Mouse (Mus musculus): ENCODE measurements around the gene Exoc4.

Gene Exoc4

DNA sequence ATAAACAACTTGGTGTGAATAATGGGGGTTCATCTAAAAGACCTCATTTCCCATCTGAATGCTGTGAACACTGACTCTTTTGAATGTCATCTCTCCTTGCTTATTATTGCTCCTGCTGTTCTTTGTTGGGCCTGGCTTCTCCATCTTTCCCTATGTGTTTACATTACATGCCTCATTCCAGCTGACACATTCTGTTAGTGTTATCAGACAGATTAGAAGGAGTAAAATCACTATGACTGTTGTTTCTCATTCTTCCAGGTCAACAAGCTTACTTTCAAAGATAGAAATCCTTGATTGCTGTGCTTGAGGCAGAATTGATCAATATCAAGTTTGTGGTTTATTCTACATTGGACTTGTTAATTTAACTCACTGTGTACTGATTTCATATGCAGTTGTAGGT lies 377.0 kb downstream of the Exoc4 start:
- no peak for DNase-seq (ENCODE audit: low read depth, low spot score)

DNA sequence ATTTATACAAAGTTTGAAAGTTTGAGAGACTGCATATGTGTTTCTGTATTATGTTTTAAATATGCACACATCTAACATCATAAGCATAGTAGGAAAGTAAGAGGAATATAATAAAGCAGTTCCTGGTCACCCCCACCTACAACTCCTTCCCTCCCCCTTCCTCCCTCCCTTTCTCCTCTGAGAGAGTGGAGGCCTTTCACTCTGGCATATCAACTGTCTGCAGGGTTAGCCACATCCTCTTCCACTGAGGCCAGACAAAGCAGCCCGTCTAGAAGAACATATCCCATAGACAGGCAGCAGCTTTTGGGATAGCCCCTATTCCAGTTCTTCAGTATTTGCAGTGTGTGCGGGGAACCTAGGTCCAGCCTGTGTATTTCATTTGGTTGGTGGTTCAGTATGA lies 382.2 kb downstream of the Exoc4 start:
- no peak for DNase-seq (ENCODE audit: low read depth, low spot score)

DNA sequence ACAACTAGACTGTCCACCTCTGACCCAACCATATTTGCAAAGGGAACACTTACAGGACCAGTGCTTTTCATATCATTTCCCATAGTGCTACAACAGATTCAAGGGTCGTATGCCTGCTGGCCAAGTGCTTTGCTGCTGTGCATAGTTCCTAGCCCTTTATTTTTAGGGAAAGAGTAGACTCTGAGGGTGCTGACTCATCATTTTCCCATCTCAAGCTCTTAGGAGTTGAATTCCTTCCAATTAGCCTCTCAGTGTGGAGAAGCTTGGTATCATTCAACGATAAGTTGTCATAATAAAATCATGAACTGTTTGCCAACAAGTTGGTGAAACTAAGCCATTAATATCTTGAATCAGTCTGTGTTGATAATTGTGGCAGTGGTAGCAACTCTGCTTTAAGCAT lies 388.3 kb downstream of the Exoc4 start:
- no peak for DNase-seq (ENCODE audit: low read depth, low spot score)

DNA sequence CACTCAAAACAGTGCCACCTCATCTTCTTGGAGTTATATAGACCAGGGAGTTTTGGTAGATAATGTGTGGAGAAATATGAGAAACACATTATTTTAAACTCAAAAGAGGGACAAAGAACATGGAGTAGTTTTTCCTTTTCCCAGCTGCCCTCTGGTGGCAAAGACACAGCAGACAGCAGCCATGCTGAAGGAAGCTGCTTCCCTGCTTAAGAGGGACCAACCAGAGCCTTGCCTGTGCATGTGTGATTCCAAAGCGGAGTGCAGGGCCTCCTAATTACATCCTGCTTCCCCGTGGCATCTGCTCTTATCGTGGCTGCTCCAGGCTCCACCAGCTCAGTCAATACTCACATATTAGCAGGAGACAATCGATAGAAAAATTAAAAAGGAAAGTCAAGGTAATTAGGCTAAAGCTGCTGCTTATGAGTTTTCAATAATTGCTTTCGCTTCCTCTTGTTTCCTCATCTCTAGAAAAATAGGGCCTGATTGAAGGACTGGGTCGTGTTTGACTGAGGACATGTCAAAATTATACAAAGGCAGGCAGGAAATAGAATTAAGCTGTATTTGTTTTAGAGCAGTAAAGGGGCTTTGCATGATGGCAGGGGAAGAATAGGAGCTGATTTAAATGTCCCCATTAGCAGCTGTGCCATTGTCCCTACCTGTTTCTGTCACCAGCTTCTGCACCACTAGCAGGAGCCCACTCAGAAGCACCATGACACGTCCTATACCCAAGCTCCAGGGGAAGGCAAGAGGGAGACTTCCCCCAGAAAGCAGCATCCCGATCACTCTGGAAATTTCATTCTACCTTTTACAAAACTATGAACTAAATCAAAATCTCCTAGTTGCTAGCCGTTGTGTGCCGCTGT lies 433.1 kb downstream of the Exoc4 start:
- DNase-seq (ENCODE audit: low read depth, low spot score), result peak; percentile 38

DNA sequence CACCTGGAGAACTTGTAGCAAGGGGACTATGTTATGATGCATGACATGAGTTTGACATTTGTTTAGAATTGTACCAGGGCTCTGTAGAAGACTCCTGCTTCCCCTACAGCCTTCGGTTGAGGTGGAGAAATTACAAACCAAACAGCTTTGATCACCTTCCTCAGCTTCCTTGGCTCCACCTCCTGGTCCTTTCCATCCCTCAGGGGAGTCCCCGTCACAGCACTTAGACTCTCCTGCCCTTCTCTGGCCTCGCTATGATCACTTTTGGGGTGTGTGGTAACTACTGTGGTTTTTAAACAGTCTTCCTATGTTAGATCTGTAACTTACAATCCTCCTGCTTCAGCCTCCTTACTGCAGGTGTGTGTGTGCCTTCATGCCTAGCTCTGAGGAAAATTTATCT lies 434.6 kb downstream of the Exoc4 start:
- DNase-seq (ENCODE audit: low read depth, low spot score), result no peak

DNA sequence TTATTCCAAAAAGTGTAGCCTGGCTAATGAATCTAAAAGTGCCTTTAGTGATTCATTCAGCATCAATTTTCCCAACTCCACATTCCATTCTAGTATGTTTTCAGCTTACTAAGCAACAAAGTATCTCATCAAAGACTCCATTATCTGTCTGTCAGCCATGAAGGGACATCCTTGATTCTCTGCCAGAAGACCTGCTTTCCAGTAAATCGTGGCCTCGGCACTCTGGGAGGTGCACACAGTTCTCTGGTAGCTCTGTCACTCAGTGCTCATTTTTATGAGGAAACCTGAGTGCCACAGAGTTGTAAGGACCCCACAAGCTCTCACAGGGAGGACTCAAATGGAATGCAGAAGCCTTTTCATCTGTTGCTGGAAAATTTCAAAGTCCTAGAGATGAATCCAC lies 436.4 kb downstream of the Exoc4 start:
- no peak for DNase-seq (ENCODE audit: low read depth, low spot score)

DNA sequence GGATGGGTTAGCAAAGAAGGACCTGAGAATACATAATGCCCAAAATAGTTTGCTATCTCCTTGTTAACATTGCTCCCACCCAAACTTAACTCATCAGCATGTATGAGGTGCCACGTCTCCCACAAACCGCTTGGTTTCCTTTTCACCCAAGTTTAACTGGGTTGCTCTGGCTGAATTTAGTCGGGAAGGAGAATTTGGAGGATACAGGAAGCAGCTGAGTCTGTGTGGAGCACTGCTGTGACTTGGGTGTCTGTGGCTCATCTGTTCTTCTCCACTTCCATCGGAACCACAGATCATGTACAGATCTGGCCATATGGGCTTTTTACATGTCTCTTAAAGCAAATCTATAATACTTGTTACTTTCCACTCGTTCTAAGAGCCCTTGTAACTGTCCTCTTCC lies 441.7 kb downstream of the Exoc4 start:
- DNase-seq (ENCODE audit: low read depth, low spot score), result peak; percentile 60

DNA sequence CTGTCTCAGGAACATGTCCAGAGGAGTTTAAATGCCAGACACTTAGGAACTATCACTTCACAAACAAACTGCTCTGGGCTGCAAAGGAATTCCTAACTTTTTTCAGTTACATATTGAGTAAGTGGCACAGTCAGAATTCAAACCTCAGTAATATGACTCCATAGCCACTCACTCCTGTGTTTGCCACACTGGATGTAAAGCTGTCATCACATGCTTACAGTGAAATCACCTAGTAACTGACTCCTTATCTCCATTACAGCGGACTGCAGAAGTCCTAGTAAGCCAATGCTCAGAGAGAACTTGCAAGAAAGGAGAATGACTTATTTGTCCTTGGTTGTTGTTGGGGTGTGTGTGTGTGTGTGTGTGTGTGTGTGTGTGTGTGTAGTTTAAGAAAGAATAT lies 448.1 kb downstream of the Exoc4 start:
- DNase-seq (ENCODE audit: low read depth, low spot score), result no peak

DNA sequence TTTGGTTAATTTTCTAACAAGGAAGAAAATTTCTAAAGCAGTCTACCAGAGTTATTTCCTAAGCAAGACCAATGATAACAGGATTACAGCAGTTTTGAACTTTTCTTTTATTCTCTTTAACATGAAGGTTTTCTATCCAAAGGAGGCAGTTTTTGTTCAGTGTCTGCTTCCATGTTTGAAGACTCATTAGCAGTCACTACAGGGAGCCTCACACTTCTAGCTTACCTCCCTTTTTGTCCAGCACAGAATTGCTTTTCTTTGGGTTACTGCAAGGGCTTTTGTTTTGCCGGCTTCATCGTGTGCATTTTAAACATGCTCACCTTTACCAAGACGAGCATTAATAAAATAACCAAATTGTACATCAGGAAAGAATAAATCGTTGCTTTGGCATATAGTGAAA lies 460.0 kb downstream of the Exoc4 start:
- DNase-seq (ENCODE audit: low read depth, low spot score), result no peak

DNA sequence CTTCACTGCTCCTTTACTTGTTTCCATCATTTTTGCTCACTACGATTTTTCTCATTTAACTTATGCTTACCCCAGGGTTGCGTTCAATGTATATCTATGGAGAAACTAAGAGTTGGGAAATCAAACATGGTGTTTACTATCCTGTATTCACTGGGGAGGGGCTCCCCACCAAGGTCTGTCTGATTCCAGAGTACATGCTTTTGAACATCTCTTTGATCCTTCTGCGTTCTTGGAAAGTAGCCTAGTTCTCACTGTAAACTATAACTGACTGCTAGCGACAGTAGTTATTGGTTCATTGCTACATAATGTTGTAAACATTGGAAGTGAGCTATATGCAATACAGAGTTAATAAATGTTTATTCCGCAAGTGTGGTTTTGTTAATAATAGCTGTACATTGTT lies 460.5 kb downstream of the Exoc4 start:
- no peak for DNase-seq (ENCODE audit: low read depth, low spot score)

DNA sequence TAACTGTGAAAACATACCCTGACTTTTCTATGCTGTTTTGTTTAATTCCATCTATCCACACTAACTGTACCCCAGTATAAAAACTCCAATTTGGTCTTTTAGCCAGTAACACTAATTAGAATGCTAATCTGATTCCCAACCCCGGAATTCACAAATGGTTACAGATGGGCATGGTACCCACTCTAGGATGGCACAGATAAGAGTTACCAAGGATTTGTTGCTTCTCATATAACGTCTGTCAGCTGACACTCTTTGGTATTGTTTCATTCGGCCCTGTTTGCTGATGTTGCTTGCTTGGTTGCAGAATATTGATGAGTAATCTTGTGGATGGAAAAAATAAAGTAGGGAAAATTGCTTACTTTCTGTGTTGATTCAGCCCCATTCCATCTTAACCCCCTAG lies 462.9 kb downstream of the Exoc4 start:
- DNase-seq (ENCODE audit: low read depth, low spot score), result no peak

DNA sequence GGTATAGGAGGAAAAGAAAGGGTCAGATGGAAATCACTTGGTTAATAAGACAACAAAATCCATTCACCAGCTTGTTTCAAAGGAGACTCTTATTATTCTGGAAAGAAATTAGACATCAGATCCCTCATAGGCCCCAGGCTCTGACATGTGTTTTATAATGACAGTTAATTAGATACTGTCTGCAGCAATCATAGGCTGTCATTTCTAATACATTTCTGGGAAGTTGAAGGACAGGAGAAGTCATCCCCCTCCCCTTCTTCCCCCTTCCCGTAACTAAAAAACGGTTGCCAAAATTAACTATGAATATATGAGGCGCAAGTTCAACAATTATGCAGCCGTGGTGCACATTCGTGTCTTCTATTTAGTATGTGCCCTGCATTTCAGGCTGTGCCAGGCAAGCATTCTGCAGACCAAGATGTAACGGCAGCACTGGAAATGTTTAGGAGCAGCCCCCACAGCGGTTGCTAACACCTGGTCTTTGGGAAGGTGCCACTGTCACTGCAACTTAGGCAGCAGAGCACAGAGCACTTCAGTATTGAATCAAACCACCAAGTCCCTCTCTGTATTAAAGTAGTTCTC lies 463.7 kb downstream of the Exoc4 start:
- DNase-seq (ENCODE audit: low read depth, low spot score), result no peak

DNA sequence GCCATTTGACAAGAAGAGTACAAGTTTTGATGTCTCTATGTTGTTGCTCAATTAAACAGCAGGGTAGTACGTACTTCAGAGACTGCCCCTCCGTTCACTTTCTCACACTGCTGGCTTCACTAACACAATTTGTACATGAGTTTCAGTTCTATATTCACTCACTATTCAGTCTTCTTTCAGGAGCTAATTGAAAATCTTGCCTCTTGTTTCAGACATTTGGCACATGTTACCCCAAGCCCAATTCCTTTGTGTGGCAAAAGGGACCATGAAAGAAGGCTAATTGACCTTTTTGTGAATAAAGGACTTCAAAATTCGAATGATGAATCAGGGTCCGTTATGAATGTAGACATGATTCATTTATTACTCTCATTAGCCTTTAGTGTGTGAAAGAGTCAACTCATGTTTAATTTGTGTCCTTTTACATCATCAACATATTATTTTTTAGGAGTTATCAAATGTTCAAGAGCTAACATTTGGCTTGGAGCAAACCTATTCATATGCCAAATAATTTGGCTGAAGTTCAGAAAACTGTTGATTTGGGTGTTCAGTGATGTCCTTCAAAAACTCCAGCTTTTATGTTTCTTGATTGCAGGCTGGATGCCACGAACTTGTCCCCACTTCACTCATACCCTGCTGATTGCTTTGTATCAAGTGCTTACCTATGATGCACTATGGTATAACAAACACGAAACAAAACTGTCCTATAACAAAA lies 467.5 kb downstream of the Exoc4 start:
- DNase-seq (ENCODE audit: low read depth, low spot score), result no peak

DNA sequence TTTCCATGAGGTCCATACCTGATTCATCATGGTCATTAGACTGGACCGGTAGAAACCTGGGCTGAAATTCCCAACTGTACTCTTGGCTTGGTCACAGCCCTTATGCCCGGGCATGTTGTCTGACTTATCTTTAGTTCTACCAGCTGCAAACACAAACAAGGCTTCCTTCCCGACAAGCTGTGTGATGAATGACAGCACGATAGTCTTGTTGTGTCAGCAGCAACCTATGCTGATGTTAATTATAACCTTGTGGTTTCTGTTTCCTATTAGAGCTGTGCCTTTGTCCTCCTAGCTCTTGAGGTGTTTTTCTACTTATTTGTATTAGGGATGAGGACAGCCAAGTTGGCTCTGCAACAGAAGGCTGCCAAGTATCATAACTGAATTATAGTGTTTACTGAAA lies 472.3 kb downstream of the Exoc4 start:
- no peak for DNase-seq (ENCODE audit: low read depth, low spot score)

DNA sequence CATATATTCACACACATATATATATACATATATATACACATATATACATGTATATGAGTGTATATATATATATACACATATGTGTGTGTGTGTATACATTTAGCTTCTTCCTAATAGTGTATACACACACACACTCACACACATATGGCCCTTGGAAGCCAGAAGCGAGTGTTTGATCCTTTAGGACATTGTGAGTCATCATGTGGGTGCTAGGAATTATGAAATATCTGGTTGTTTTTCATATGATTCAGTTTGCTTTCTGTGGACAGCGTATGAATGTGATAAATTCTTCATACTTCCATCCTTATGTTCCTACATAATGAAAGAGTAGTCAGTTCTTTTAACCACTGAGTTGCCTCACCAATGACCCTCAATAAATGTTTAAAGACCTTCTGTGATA lies 473.9 kb downstream of the Exoc4 start:
- no peak for DNase-seq (ENCODE audit: low read depth, low spot score)

DNA sequence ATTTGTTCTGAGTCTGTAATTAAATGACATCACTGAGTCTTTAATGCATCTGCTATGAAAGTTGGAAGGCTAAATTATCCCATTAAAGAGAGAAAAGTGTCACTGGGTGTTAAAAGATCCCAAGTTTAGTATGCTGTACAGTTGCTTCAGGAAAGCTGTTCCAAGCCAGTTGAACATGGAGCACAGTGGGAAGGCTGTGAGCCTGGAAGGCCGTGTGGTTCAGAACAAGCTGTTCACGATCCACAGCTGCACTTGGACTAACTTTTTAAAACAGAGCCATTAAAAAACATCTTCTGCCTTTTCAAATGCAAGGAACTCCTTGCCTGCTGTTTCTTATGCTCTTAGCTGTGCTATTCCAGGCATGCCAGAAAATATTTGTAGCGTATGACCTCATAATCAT lies 475.7 kb downstream of the Exoc4 start:
- peak; percentile 36 for DNase-seq (ENCODE audit: low read depth, low spot score)

DNA sequence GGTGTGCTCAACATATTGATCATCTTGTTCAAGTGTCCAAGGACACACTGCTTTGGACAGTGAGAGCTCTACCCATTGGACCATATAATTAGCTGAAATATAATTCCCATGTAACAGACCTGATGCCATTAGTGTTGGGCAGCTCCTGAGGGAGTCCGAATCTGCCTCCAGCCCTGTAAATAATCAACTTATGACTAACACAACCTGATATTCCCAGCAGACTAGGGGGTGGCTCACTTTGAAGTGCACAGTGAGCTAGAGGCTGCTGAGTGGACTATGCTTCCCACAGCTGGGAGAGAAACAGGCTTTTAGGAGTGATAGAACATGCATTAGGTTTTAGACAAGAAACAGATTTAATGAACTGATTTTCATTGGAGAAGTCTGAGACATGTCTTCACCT lies 478.4 kb downstream of the Exoc4 start:
- no peak for DNase-seq (ENCODE audit: low read depth, low spot score)

DNA sequence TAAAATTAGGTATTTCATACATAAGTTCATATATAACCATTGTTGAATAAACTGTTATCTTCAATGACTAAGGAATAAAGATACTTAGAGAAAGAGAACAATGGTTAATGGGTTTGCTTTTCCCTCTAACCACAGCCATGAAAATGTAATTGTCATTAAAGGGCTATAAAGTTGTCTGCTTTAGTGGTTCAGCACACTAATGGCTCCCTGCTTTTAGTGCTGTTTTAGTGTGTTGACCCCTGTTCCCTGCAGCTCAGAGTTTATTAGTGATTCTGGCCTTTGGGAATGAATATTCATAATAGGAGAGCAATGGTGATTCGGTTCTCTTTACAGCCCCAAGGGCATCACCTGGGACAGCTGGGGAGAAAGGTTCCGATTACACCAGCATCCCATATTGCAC lies 483.3 kb downstream of the Exoc4 start:
- DNase-seq (ENCODE audit: low read depth, low spot score), result no peak

DNA sequence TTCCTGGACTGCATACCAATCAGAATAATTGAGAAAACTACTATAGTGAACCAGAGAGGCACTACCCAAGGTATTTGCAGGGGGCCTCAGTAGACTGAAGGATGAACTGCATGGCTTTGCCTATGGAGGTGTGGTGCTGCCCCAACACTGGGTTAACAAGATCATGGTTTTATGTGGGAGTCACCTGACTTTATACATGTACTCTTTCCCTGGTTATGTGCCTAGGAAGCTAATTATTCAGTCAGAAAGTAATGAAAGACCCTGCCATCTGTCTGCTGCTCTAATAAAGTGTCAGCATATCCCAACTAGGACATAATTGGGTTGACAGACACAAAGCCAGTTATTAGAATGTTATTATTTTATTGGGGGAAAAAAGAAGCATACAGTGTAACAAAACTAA lies 484.7 kb downstream of the Exoc4 start:
- no peak for DNase-seq (ENCODE audit: low read depth, low spot score)

DNA sequence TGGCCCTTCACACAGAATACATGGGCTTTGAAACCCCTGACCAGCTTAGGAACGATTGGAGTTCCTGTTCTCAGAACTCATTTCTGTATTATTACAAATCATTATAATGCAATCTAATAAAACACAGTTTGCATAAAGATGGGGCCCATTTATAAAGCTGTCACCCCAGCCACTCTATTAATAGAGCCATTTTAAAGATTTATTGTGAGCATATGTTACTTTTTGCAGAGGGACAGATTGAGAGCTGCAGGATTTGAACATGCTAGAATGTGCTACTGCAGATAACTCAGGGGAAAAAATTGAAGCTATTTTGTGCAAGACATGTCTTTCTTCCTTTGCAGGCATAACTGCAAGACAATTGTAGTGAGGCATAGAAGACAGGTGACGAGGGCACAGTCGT lies 485.1 kb downstream of the Exoc4 start:
- no peak for DNase-seq (ENCODE audit: low read depth, low spot score)

DNA sequence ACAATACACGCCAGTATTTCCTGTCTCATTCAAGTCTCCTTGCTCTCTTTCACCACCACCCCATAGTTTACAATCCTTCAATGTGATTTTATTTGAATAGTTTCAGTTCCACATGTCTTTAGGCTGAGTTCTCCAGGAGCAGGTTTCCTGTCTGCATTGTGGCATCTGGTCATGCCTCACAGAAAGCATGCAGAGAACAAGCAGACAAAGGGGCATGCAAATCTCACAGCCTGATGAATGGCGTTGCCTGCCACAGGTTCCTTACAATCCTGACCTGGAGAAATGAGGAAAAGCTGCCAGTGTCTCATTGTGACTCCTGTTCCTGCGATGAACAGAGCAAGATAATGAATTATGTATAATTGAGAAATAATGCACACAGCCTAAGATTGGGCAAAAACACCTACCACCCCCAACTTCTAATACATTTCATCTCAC lies 490.0 kb downstream of the Exoc4 start:
- no peak for DNase-seq (ENCODE audit: low read depth, low spot score)

DNA sequence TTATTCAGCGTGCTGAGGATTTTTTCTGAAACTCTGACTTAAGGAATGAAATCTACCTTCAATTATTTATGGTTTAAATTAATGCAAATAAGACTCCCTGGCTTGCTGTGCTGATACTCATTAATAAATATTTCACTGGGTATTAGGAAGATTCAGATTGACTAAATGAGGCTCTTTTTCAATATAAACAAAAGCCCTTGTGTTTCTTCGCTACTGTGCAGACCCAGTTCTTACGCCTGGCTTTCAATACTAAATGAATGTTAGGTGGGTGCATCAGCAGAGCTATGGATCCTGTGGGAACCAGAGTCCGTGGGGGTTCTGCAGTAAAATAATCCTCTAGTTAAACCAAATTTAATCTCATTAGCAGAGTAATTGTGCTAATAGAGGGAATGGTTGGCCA lies 490.4 kb downstream of the Exoc4 start:
- DNase-seq (ENCODE audit: low read depth, low spot score), result no peak

DNA sequence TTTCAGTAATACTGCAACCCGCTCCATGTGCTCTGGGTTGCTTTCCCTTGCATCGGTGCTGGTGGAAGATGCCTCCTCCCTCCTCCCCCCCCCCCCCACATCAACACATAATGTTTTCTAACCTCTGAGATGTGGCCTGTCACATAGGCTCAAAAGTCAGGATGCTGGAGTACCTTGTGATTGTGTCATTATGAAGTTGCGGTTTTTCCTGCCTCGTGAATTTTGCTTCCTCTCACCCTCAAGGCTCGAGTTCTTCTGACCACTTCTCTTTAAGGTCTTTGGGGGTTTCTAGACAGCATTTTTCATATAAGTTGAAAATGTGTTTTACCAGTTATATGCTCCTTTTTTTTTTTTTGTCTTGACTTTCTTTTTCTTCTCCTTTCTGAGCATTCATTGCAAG lies 507.1 kb downstream of the Exoc4 start:
- DNase-seq (ENCODE audit: low read depth, low spot score), result no peak
